Mouse (Mus musculus): Measurements from ENCODE around the gene Chmp6.

- TF ChIP-seq CTCF (IDR thresholded peaks at IDR 0.05) (no peak), EP300 (IDR thresholded peaks at IDR 0.05) (no peak)
These were observed 53.1 kb downstream of the Chmp6 start for GRCm38 (mm10) chr11:119966294-119966693.

Measured in lung, postnatal 0 days (tissue).